Mouse (Mus musculus): ENCODE measurements at regions not wholly inside any gene's neighbourhood (a gene's known extent, or its start where the extent isn't known, plus 50 kb on each side); places are given as distances from the start of the nearest gene placed in this dataset.

GRCm38 (mm10) chr4:153018138-153018921 is 464.3 kb downstream of the Ajap1 start:
- Histone ChIP-seq H3K4me2 (ENCODE audit: low read depth, low read length) (no peak overlapping the region), H3K4me3 (ENCODE audit: low read depth, low read length) (no peak overlapping the region), H3K27ac (ENCODE audit: low read depth) (no peak overlapping the region), H3K9me3 (replicated peaks; ENCODE audit: control insufficient read depth, low read length) (no peaks in the 10 kb centered on the region), H3K9ac (replicated peaks; ENCODE audit: low read depth, low read length) (no peak overlapping the region), H3K4me1 (ENCODE audit: control insufficient read depth, insufficient read depth) (no peaks in the 10 kb centered on the region), H3K36me3 (replicated peaks; ENCODE audit: control insufficient read depth, insufficient read depth, low read length) (no peaks in the 10 kb centered on the region), H3K27me3 (ENCODE audit: control insufficient read depth, insufficient read depth, low read length) (no peaks in the 10 kb centered on the region)
- no peak for ATAC-seq (ENCODE audit: insufficient read depth, low read depth)
- no peak for TF ChIP-seq CTCF (IDR thresholded peaks at IDR 0.05; ENCODE audit: low read depth)
- no peak for TF ChIP-seq EP300 (IDR thresholded peaks at IDR 0.05; ENCODE audit: low read depth)
- DNase-seq (ENCODE audit: low spot score) = no peak
- WGBS = 76% methylated on average over 28 of the region's 28 CpGs

GRCm38 (mm10) chr4:153017816-153018137 is 464.8 kb downstream of the Ajap1 start:
- 80% methylated on average over 2 of the region's 2 CpGs for WGBS
- ATAC-seq (ENCODE audit: insufficient read depth, low read depth) = no peak
- Histone ChIP-seq H3K4me1 (ENCODE audit: control insufficient read depth, insufficient read depth) (no peaks in the 10 kb centered on the region), H3K9ac (replicated peaks; ENCODE audit: low read depth, low read length) (no peak overlapping the region), H3K4me2 (ENCODE audit: low read depth, low read length) (no peak overlapping the region), H3K27ac (ENCODE audit: low read depth) (no peak overlapping the region), H3K36me3 (replicated peaks; ENCODE audit: control insufficient read depth, insufficient read depth, low read length) (no peaks in the 10 kb centered on the region), H3K27me3 (ENCODE audit: control insufficient read depth, insufficient read depth, low read length) (no peaks in the 10 kb centered on the region), H3K9me3 (replicated peaks; ENCODE audit: control insufficient read depth, low read length) (no peaks in the 10 kb centered on the region), H3K4me3 (ENCODE audit: low read depth, low read length) (no peak overlapping the region)
- no peak for DNase-seq (ENCODE audit: low spot score)
- TF ChIP-seq EP300 (IDR thresholded peaks at IDR 0.05; ENCODE audit: low read depth) = no peak
- TF ChIP-seq CTCF (IDR thresholded peaks at IDR 0.05; ENCODE audit: low read depth) = no peak

- ATAC-seq (ENCODE audit: insufficient read depth, low read depth) = no peak
- H3K27me3 ChIP-seq (ENCODE audit: control insufficient read depth, insufficient read depth, low read length) = no peaks in the 10 kb centered on the region
- H3K4me2 ChIP-seq (ENCODE audit: low read depth, low read length) = no peak overlapping the region
- no peaks in the 10 kb centered on the region for H3K36me3 ChIP-seq (replicated peaks; ENCODE audit: control insufficient read depth, insufficient read depth, low read length)
- H3K9me3 ChIP-seq (replicated peaks; ENCODE audit: control insufficient read depth, low read length) = no peaks in the 10 kb centered on the region
- no peak overlapping the region for H3K27ac ChIP-seq (ENCODE audit: low read depth)
- no peaks in the 10 kb centered on the region for H3K4me1 ChIP-seq (ENCODE audit: control insufficient read depth, insufficient read depth)
- no peak overlapping the region for H3K9ac ChIP-seq (replicated peaks; ENCODE audit: low read depth, low read length)
- TF ChIP-seq EP300 (IDR thresholded peaks at IDR 0.05; ENCODE audit: low read depth) (no peak), CTCF (IDR thresholded peaks at IDR 0.05; ENCODE audit: low read depth) (no peak)
- DNase-seq (ENCODE audit: low spot score) = no peak
- H3K4me3 ChIP-seq (ENCODE audit: low read depth, low read length) = no peak overlapping the region
- WGBS = 48% methylated on average over 3 of the region's 3 CpGs
Measured at GRCm38 (mm10) chr4:153003338-153003737, 479.3 kb downstream of the Ajap1 start.

GRCm38 (mm10) chr4:153002516-153002915 is 480.1 kb downstream of the Ajap1 start:
- Histone ChIP-seq H3K36me3 (replicated peaks; ENCODE audit: control insufficient read depth, insufficient read depth, low read length) (no peaks in the 10 kb centered on the region), H3K4me3 (ENCODE audit: low read depth, low read length) (no peak overlapping the region), H3K27me3 (ENCODE audit: control insufficient read depth, insufficient read depth, low read length) (no peaks in the 10 kb centered on the region), H3K27ac (ENCODE audit: low read depth) (no peak overlapping the region), H3K9me3 (replicated peaks; ENCODE audit: control insufficient read depth, low read length) (no peaks in the 10 kb centered on the region), H3K9ac (replicated peaks; ENCODE audit: low read depth, low read length) (no peak overlapping the region), H3K4me2 (ENCODE audit: low read depth, low read length) (no peak overlapping the region), H3K4me1 (ENCODE audit: control insufficient read depth, insufficient read depth) (no peaks in the 10 kb centered on the region)
- ATAC-seq (ENCODE audit: insufficient read depth, low read depth) (no peak), DNase-seq (ENCODE audit: low spot score) (no peak)
- WGBS = 66% methylated on average over 4 of the region's 4 CpGs
- TF ChIP-seq CTCF (IDR thresholded peaks at IDR 0.05; ENCODE audit: low read depth) = no peak
- no peak for TF ChIP-seq EP300 (IDR thresholded peaks at IDR 0.05; ENCODE audit: low read depth)

GRCm38 (mm10) chr4:153001761-153002160 is 480.9 kb downstream of the Ajap1 start:
- no peak for ATAC-seq (ENCODE audit: insufficient read depth, low read depth)
- Histone ChIP-seq H3K9me3 (replicated peaks; ENCODE audit: control insufficient read depth, low read length) (no peaks in the 10 kb centered on the region), H3K4me1 (ENCODE audit: control insufficient read depth, insufficient read depth) (no peaks in the 10 kb centered on the region), H3K9ac (replicated peaks; ENCODE audit: low read depth, low read length) (no peak overlapping the region), H3K27ac (ENCODE audit: low read depth) (no peak overlapping the region), H3K36me3 (replicated peaks; ENCODE audit: control insufficient read depth, insufficient read depth, low read length) (no peaks in the 10 kb centered on the region), H3K27me3 (ENCODE audit: control insufficient read depth, insufficient read depth, low read length) (no peaks in the 10 kb centered on the region), H3K4me2 (ENCODE audit: low read depth, low read length) (no peak overlapping the region), H3K4me3 (ENCODE audit: low read depth, low read length) (no peak overlapping the region)
- no peak for TF ChIP-seq CTCF (IDR thresholded peaks at IDR 0.05; ENCODE audit: low read depth)
- TF ChIP-seq EP300 (IDR thresholded peaks at IDR 0.05; ENCODE audit: low read depth) = no peak
- WGBS = 87% methylated on average over 6 of the region's 6 CpGs
- no peak for DNase-seq (ENCODE audit: low spot score)

- ATAC-seq (ENCODE audit: insufficient read depth, low read depth) (no peak), DNase-seq (ENCODE audit: low spot score) (no peak)
- Histone ChIP-seq H3K4me2 (ENCODE audit: low read depth, low read length) (no peak overlapping the region), H3K27ac (ENCODE audit: low read depth) (no peak overlapping the region), H3K4me1 (ENCODE audit: control insufficient read depth, insufficient read depth) (no peaks in the 10 kb centered on the region), H3K9me3 (replicated peaks; ENCODE audit: control insufficient read depth, low read length) (no peaks in the 10 kb centered on the region), H3K9ac (replicated peaks; ENCODE audit: low read depth, low read length) (no peak overlapping the region), H3K4me3 (ENCODE audit: low read depth, low read length) (no peak overlapping the region), H3K36me3 (replicated peaks; ENCODE audit: control insufficient read depth, insufficient read depth, low read length) (no peaks in the 10 kb centered on the region), H3K27me3 (ENCODE audit: control insufficient read depth, insufficient read depth, low read length) (no peaks in the 10 kb centered on the region)
- TF ChIP-seq EP300 (IDR thresholded peaks at IDR 0.05; ENCODE audit: low read depth) (no peak), CTCF (IDR thresholded peaks at IDR 0.05; ENCODE audit: low read depth) (no peak)
- 65% methylated on average over 18 of the region's 18 CpGs for WGBS
Measured at GRCm38 (mm10) chr4:152999526-152999925, 483.1 kb downstream of the Ajap1 start.

Data from heart, postnatal 0 days (tissue).